In genomic region chr3:87745036-87745659, GRCm38 (mm10) we compare ENCODE assay signal across 10 mouse cellular contexts. TPM values are rescaled to one million over a fixed set of nuclear protein-coding genes. Genes with fewer than 3 reads are reported as not detected.
DNase-seq lines count a peak whose midpoint lies in the region; ATAC-seq and TF ChIP-seq lines count a peak whose summit lies in the region.
"Had no signal": no experiment of that assay in that cellular context is flagged by ENCODE, and none has a peak within 500 bp of the region (broad histone marks: within the 10 kb centered on the region; RNA-seq: fewer than 3 reads in every experiment).

No protein-coding gene starts in this region.

- intact Hi-C loops in left cerebral cortex, postnatal 25 days (cut with DNase I) = no loop called here

- peak; percentile 54 for DNase-seq in kidney, postnatal 14 days
- no peak for DNase-seq in kidney, adult 2 months
- DNase-seq in forebrain, embryonic 11.5 days (ENCODE audit: low spot score) = no peak
- no peak for DNase-seq in midbrain, postnatal 0 days (ENCODE audit: low spot score)
- DNase-seq in right cerebral cortex, postnatal 25 days = no peak
- DNase-seq in left cerebral cortex, postnatal 25 days (ENCODE audit: low spot score in 2 of 2) = no peak
- no peak for DNase-seq in cerebellum, postnatal 14 days

- no peak overlapping the region for H3K4me3 ChIP-seq in kidney, adult 2 months (ENCODE audit: insufficient read depth, low read depth, low read length)
- H3K4me3 ChIP-seq in forebrain, embryonic 11.5 days (ENCODE audit: low read depth, low read length) = no peak overlapping the region
- H3K4me3 ChIP-seq in intestine, embryonic 16.5 days (ENCODE audit: low read length) = peak overlapping the region; percentile 23
- H3K4me3 ChIP-seq in midbrain, postnatal 0 days (ENCODE audit: low read depth, low read length) = no peak overlapping the region
- H3K4me3 ChIP-seq: erythroblast, embryonic 14.5 days had no signal

- no peaks in the 10 kb centered on the region for H3K9me3 ChIP-seq in forebrain, embryonic 11.5 days (ENCODE audit: control insufficient read depth, low read length)
- no peaks in the 10 kb centered on the region for H3K9me3 ChIP-seq in intestine, embryonic 16.5 days (ENCODE audit: control insufficient read depth, low read length)
- no peaks in the 10 kb centered on the region for H3K9me3 ChIP-seq in midbrain, postnatal 0 days (ENCODE audit: low read length)

- no peak for TF ChIP-seq POLR2A in kidney, adult 2 months (IDR thresholded peaks at IDR 0.05; ENCODE audit: low read depth, low read length)

- TF ChIP-seq CTCF in kidney, adult 2 months (conservative IDR thresholded peaks at IDR 0.05; ENCODE audit: insufficient read depth, insufficient read length, low read depth, low read length) = no peak
- no peak for TF ChIP-seq CTCF in midbrain, postnatal 0 days (IDR thresholded peaks at IDR 0.05)

- no peaks in the 10 kb centered on the region for H3K36me3 ChIP-seq in kidney, adult 2 months (ENCODE audit: control insufficient read depth, insufficient read depth, low read length)
- no peaks in the 10 kb centered on the region for H3K36me3 ChIP-seq in forebrain, embryonic 11.5 days (ENCODE audit: control insufficient read depth, insufficient read depth, low read length)
- H3K36me3 ChIP-seq in intestine, embryonic 16.5 days (ENCODE audit: control insufficient read depth, insufficient read depth, low read length) = peaks cover 9% of the 10 kb centered on the region; the same call in 1 of the 2 replicates
- H3K36me3 ChIP-seq in midbrain, postnatal 0 days (ENCODE audit: insufficient read depth, low read length) = no peaks in the 10 kb centered on the region

- peak overlapping the region; percentile 26; the same call in 1 of the 2 replicates for H3K4me2 ChIP-seq in forebrain, embryonic 11.5 days (ENCODE audit: low read depth, low read length, severe bottlenecking)
- peak overlapping the region; percentile 42 for H3K4me2 ChIP-seq in intestine, embryonic 16.5 days (ENCODE audit: low read depth, low read length)
- peak overlapping the region; percentile 22; the same call in 1 of the 2 replicates for H3K4me2 ChIP-seq in midbrain, postnatal 0 days (ENCODE audit: low read depth, low read length, poor library complexity, severe bottlenecking)

- WGBS in kidney, adult 2 months = 31% methylated on average over 18 of the region's 18 CpGs
- WGBS in forebrain, embryonic 11.5 days = 45% methylated on average over 18 of the region's 18 CpGs
- WGBS in intestine, embryonic 16.5 days = 20% methylated on average over 18 of the region's 18 CpGs
- 28% methylated on average over 18 of the region's 18 CpGs for WGBS in midbrain, postnatal 0 days

- no peak overlapping the region for H3K9ac ChIP-seq in forebrain, embryonic 11.5 days (ENCODE audit: low read length)
- H3K9ac ChIP-seq in intestine, embryonic 16.5 days (ENCODE audit: low read depth, low read length) = peak overlapping the region; percentile 58
- H3K9ac ChIP-seq in midbrain, postnatal 0 days (replicated peaks; ENCODE audit: low read length, poor library complexity, severe bottlenecking) = no peak overlapping the region

- no peaks in the 10 kb centered on the region for H3K4me1 ChIP-seq in kidney, adult 2 months (ENCODE audit: control insufficient read depth, insufficient read depth, low read length)
- no peaks in the 10 kb centered on the region for H3K4me1 ChIP-seq in forebrain, embryonic 11.5 days (replicated peaks; ENCODE audit: control insufficient read depth, insufficient read depth, low read length)
- H3K4me1 ChIP-seq in intestine, embryonic 16.5 days (ENCODE audit: control insufficient read depth, insufficient read depth, low read length) = peaks cover 16% of the 10 kb centered on the region
- peaks cover 4% of the 10 kb centered on the region; the same call in 1 of the 2 replicates for H3K4me1 ChIP-seq in midbrain, postnatal 0 days (ENCODE audit: insufficient read depth, low read length)

- H3K27ac ChIP-seq in kidney, adult 2 months (ENCODE audit: insufficient read depth, low read depth, low read length) = no peak overlapping the region
- no peak overlapping the region for H3K27ac ChIP-seq in forebrain, embryonic 11.5 days (ENCODE audit: low read depth, low read length)
- peak overlapping the region; percentile 71 for H3K27ac ChIP-seq in intestine, embryonic 16.5 days (ENCODE audit: low read length)
- H3K27ac ChIP-seq in midbrain, postnatal 0 days (ENCODE audit: low read depth, low read length) = no peak overlapping the region

- ATAC-seq in forebrain, embryonic 11.5 days (replicated peaks; ENCODE audit: low FRiP score) = no peak
- peak; percentile 35; the same call in 1 of the 2 replicates for ATAC-seq in intestine, embryonic 16.5 days
- ATAC-seq in midbrain, postnatal 0 days (ENCODE audit: low FRiP score) = no peak
- ATAC-seq: inflammation-experienced regulatory T-cells, adult 6 months had no signal

- no peaks in the 10 kb centered on the region for H3K27me3 ChIP-seq in kidney, adult 2 months (replicated peaks; ENCODE audit: control insufficient read depth, insufficient read depth, low read length)
- H3K27me3 ChIP-seq in forebrain, embryonic 11.5 days (ENCODE audit: control insufficient read depth, insufficient read depth, low read length) = no peaks in the 10 kb centered on the region
- no peaks in the 10 kb centered on the region for H3K27me3 ChIP-seq in intestine, embryonic 16.5 days (replicated peaks; ENCODE audit: control insufficient read depth, insufficient read depth, low read length)
- no peaks in the 10 kb centered on the region for H3K27me3 ChIP-seq in midbrain, postnatal 0 days (ENCODE audit: insufficient read depth, low read length)

RNA-seq across cellular contexts. Expression of gene Lrrc71, which starts 3.3 kb away (rescaled TPM):
- polyA plus RNA-seq in kidney, adult 2 months (2012; rRNA removed) = 0.20 and 0.48 TPM in 2 replicates
- 0.24 and 0.55 TPM in 2 replicates for polyA plus RNA-seq in forebrain, embryonic 11.5 days (2014; fragmentation: Nextera tagmentation; extraction: Ambion mirVana)
- polyA plus RNA-seq in intestine, embryonic 16.5 days (2015; fragmentation: Nextera tagmentation; extraction: Ambion mirVana) = 0.39 and 0.58 TPM in 2 replicates
- total RNA-seq in midbrain, postnatal 0 days (2014; rRNA removed) = 0.66 and 1.2 TPM in 2 replicates
- polyA plus RNA-seq in midbrain, postnatal 0 days (2015; fragmentation: Nextera tagmentation; extraction: Ambion mirVana) = 0.96 and 1.3 TPM in 2 replicates
- under 1 TPM; 0.23 to 0.69 TPM for total RNA-seq in left cerebral cortex, postnatal 25 days (2021)
- polyA plus RNA-seq: erythroblast, embryonic 14.5 days had no signal

RNA-seq across cellular contexts. Expression of gene Ntrk1, which starts 49.8 kb away (rescaled TPM):
- polyA plus RNA-seq in kidney, adult 2 months (2012; rRNA removed) = 2.5 and 4.5 TPM in 2 replicates
- 0.16 and 0.45 TPM in 2 replicates for polyA plus RNA-seq in forebrain, embryonic 11.5 days (2014; fragmentation: Nextera tagmentation; extraction: Ambion mirVana)
- polyA plus RNA-seq in intestine, embryonic 16.5 days (2015; fragmentation: Nextera tagmentation; extraction: Ambion mirVana) = 1.4 and 1.6 TPM in 2 replicates
- total RNA-seq in midbrain, postnatal 0 days (2014; rRNA removed) = 1.1 and 2.4 TPM in 2 replicates
- 1.7 and 1.8 TPM in 2 replicates for polyA plus RNA-seq in midbrain, postnatal 0 days (2015; fragmentation: Nextera tagmentation; extraction: Ambion mirVana)
- 1 to 10 TPM in 1 of 2 experiments, under 1 TPM in 1; 0.21 to 1.7 TPM for total RNA-seq in left cerebral cortex, postnatal 25 days (2021)
- polyA plus RNA-seq: erythroblast, embryonic 14.5 days had no signal

RNA-seq across cellular contexts. Expression of gene Insrr, which starts 51.6 kb away (rescaled TPM):
- 23.9 and 27.8 TPM in 2 replicates for polyA plus RNA-seq in kidney, adult 2 months (2012; rRNA removed)
- polyA plus RNA-seq in forebrain, embryonic 11.5 days (2014; fragmentation: Nextera tagmentation; extraction: Ambion mirVana) = 0.32 and 0.33 TPM in 2 replicates
- 0.27 and 0.39 TPM in 2 replicates for polyA plus RNA-seq in intestine, embryonic 16.5 days (2015; fragmentation: Nextera tagmentation; extraction: Ambion mirVana)
- 0.16 and 0.42 TPM in 2 replicates for total RNA-seq in midbrain, postnatal 0 days (2014; rRNA removed)
- polyA plus RNA-seq in midbrain, postnatal 0 days (2015; fragmentation: Nextera tagmentation; extraction: Ambion mirVana) = 0.25 and 0.27 TPM in 2 replicates
- total RNA-seq in left cerebral cortex, postnatal 25 days (2021) = under 1 TPM; 0.60 to 0.73 TPM
- polyA plus RNA-seq: erythroblast, embryonic 14.5 days had no signal

Comparison
In these comparisons a context has a peak if more than half of its experiments do, and no peak if none do; other contexts are left out.
1. RNA of gene Insrr, which starts 51.6 kb away (polyA plus RNA-seq): 23.9 to 27.8 TPM in kidney, adult 2 months; 0.32 to 0.33 TPM in forebrain, embryonic 11.5 days, 0.27 to 0.39 TPM in intestine, embryonic 16.5 days and 0.25 to 0.27 TPM in midbrain, postnatal 0 days; every median in the first group is over 10 times any median in the second.
2. Peak in every context shown above with its lines, with median percentiles within 50 percentile points of each other: H3K4me2 ChIP-seq.